Mouse (Mus musculus) spleen, adult 2 months (tissue): Measurements from ENCODE around the gene Sorcs1.

Experiments used
- CTCF ChIP-seq: fragments of 200-500 bp; IDR thresholded peaks from 2 replicates; pipeline ENCODE4 v1.5.1; 2011; ENCODE audit warnings: mild to moderate bottlenecking, inconsistent platforms; ENCODE audit not compliant: insufficient read depth, insufficient read length, insufficient replicate concordance; ENCODE audit errors: extremely low read depth
- POLR2A ChIP-seq: fragments of 200-500 bp; IDR thresholded peaks from 2 replicates; pipeline ENCODE4 v1.6.1; 2011; ENCODE audit warnings: low read depth, low read length, inconsistent platforms

- TF ChIP-seq CTCF (no peak), POLR2A (no peak)
Observed at GRCm38 (mm10) chr19:50339211-50339610, 339.2 kb downstream of the Sorcs1 start.
